Mouse (Mus musculus) embryonic fibroblast, embryonic 13.5 days (primary cell): ENCODE data around the gene BC051665.

Experiments used
- CTCF ChIP-seq: IDR thresholded peaks from 2 replicates; pipeline ENCODE4 v1.5.1; 2011; ENCODE audit warnings: mild to moderate bottlenecking, control low read depth, low read length, moderate library complexity, borderline replicate concordance; ENCODE audit not compliant: insufficient read depth
- POLR2A ChIP-seq: IDR thresholded peaks from 2 replicates; pipeline ENCODE4 v1.6.1; 2011; ENCODE audit warnings: low read depth, mild to moderate bottlenecking, control low read depth, low read length, moderate library complexity

GRCm38 (mm10) chr13:60735306-60735705 lies 50.9 kb downstream of the BC051665 start:
- TF ChIP-seq CTCF (no peak), POLR2A (no peak)
